Mouse (Mus musculus) mature B cell (primary cell): ENCODE measurements around the gene Ydjc.
"Not testable (repeated sequence)": the region's sequence is repeated elsewhere in the genome, so short reads cannot be mapped to it uniquely, and the experiment has no call there.

Experiments used
- in situ Hi-C: fragments of 300-500 bp; cut with MboI; formaldehyde crosslinking; loops from 2 replicates; pipeline ENCODE4 v1.14.3; 2019

Ydjc gene

GRCm38 (mm10) chr16:17151874-17152273 lies 7.5 kb downstream of the Ydjc start:
- in situ Hi-C loops = no loop called here

GRCm38 (mm10) chr16:17154346-17154745 lies 9.9 kb downstream of the Ydjc start:
- in situ Hi-C loops = no loop called here

GRCm38 (mm10) chr16:17165478-17165877 lies 21.1 kb downstream of the Ydjc start:
- in situ Hi-C loops = not testable (repeated sequence)

- in situ Hi-C loops = no loop called here
Observed at GRCm38 (mm10) chr16:17167179-17167578, 22.8 kb downstream of the Ydjc start.

- in situ Hi-C loops = no loop called here
Observed at GRCm38 (mm10) chr16:17168049-17168448, 23.6 kb downstream of the Ydjc start.

GRCm38 (mm10) chr16:17175765-17176164 lies 31.3 kb downstream of the Ydjc start:
- in situ Hi-C loops = no loop called here

- in situ Hi-C loops = no loop called here
Observed at GRCm38 (mm10) chr16:17177623-17178170, 33.3 kb downstream of the Ydjc start.

GRCm38 (mm10) chr16:17179706-17180105 lies 35.3 kb downstream of the Ydjc start:
- in situ Hi-C loops = no loop called here

- in situ Hi-C loops = no loop called here
Observed at GRCm38 (mm10) chr16:17181382-17181781, 37.0 kb downstream of the Ydjc start.

GRCm38 (mm10) chr16:17182136-17182535 lies 37.7 kb downstream of the Ydjc start:
- in situ Hi-C loops = no loop called here

- in situ Hi-C loops = no loop called here
Observed at GRCm38 (mm10) chr16:17183003-17183402, 38.6 kb downstream of the Ydjc start.

GRCm38 (mm10) chr16:17185475-17185874 lies 41.1 kb downstream of the Ydjc start:
- in situ Hi-C loops = no loop called here

- in situ Hi-C loops = no loop called here
Observed at GRCm38 (mm10) chr16:17193823-17194222, 49.4 kb downstream of the Ydjc start.

GRCm38 (mm10) chr16:17200121-17200952 lies 55.9 kb downstream of the Ydjc start:
- in situ Hi-C loops = loop anchor here (5.0 kb wide), 2 partner anchors 68 to 82 kb away; partner anchors contain the start of gene Sdf2l1

- in situ Hi-C loops = loop anchor here (5.0 kb wide), 2 partner anchors 69 to 81 kb away; partner anchors contain the start of gene Sdf2l1
Observed at GRCm38 (mm10) chr16:17200953-17201707, 56.7 kb downstream of the Ydjc start.

- in situ Hi-C loops = loop anchor here (5.0 kb wide), 2 partner anchors 70 to 80 kb away; partner anchors contain the start of gene Sdf2l1
Observed at GRCm38 (mm10) chr16:17201977-17202376, 57.6 kb downstream of the Ydjc start.

- in situ Hi-C loops = loop anchor here (5.0 kb wide), 2 partner anchors 70 to 80 kb away; partner anchors contain the start of gene Sdf2l1
Observed at GRCm38 (mm10) chr16:17202549-17202948, 58.1 kb downstream of the Ydjc start, which contains the start of gene Ube2l3. Ube2l3 (minus strand) TSS chr16:17202649.

- in situ Hi-C loops = loop anchor here (5.0 kb wide), 2 partner anchors 73 to 77 kb away; partner anchors contain the start of gene Sdf2l1
Observed at GRCm38 (mm10) chr16:17204990-17205389, 60.6 kb downstream of the Ydjc start.

- in situ Hi-C loops = no loop called here
Observed at GRCm38 (mm10) chr16:17208389-17209361, 64.3 kb downstream of the Ydjc start, which contains the start of gene Rimbp3. Rimbp3 (plus strand) TSS chr16:17208603.

GRCm38 (mm10) chr16:17209404-17209960 lies 65.1 kb downstream of the Ydjc start:
- in situ Hi-C loops = no loop called here
